Mouse (Mus musculus) forebrain, postnatal 0 days (tissue): ENCODE results near the gene Gm20696. TPM values are rescaled to one million over a fixed set of nuclear protein-coding genes. Genes with fewer than 3 reads are reported as not detected.

Source experiments
- ATAC-seq: fragments of 200-750 bp; cut with Nextera tagmentation; 2 replicates; pipeline ENCODE4 v1.8.0; 2017; ENCODE audit warnings: mild to moderate bottlenecking, moderate library complexity
- DNase-seq: peaks from one replicate; pipeline ENCODE4 v3.0.0-alpha.2; 2015
- H3K27ac ChIP-seq: fragments of 300-500 bp; sonication (generic); 2 replicates; pipeline ENCODE4 v1.5.1; 2014; ENCODE audit warnings: low read depth, mild to moderate bottlenecking, antibody characterized with exemption, low read length, moderate library complexity, mixed read lengths
- H3K27me3 ChIP-seq: fragments of 300-500 bp; sonication (generic); 2 replicates; pipeline ENCODE4 v1.6.1; 2014; ENCODE audit warnings: mild to moderate bottlenecking, low read length, mixed read lengths; ENCODE audit not compliant: insufficient read depth
- H3K36me3 ChIP-seq: fragments of 300-500 bp; sonication (generic); 2 replicates; pipeline ENCODE4 v1.6.1; 2014; ENCODE audit warnings: mild to moderate bottlenecking, moderate library complexity; ENCODE audit not compliant: insufficient read depth
- H3K4me1 ChIP-seq: fragments of 300-500 bp; sonication (generic); 2 replicates; pipeline ENCODE4 v1.6.1; 2014; ENCODE audit warnings: antibody characterized with exemption; ENCODE audit not compliant: insufficient read depth
- H3K4me2 ChIP-seq: fragments of 300-500 bp; sonication (generic); 2 replicates; pipeline ENCODE4 v1.6.1; 2014; ENCODE audit warnings: low read depth, mild to moderate bottlenecking, moderate library complexity
- H3K4me3 ChIP-seq: fragments of 300-500 bp; sonication (generic); 2 replicates; pipeline ENCODE4 v1.5.1; 2014; ENCODE audit warnings: low read depth, low read length, mixed read lengths
- H3K9ac ChIP-seq: fragments of 300-500 bp; sonication (generic); 2 replicates; pipeline ENCODE4 v1.6.1; 2014; ENCODE audit warnings: mild to moderate bottlenecking
- H3K9me3 ChIP-seq: fragments of 300-500 bp; sonication (generic); 2 replicates; pipeline ENCODE4 v1.6.1; 2016; ENCODE audit warnings: low read length
- CTCF ChIP-seq: sonication (generic); IDR thresholded peaks from 2 replicates; pipeline ENCODE4 v1.5.1; 2016; ENCODE audit warnings: antibody characterized with exemption, control low read depth, low read depth
- WGBS: fragments of 180-500 bp; shearing (Covaris S2); extraction: QIAGEN DNeasy Blood & Tissue Kit; methylation state at CpG from one replicate; pipeline ENCODE4 v1.1.7; 2014; 5-methylcytosine and 5-hydroxymethylcytosine counted together
- polyA plus RNA-seq: library from polyadenylated mRNA; unstranded; fragments of >200 nt; fragmentation: Nextera tagmentation; extraction: Ambion mirVana; gene quantifications from 2 replicates; pipeline ENCODE4 v1.2.1, GENCODE M21; 2015
- total RNA-seq: library from RNA; depleted of rRNA; stranded (reverse); fragments of >200 nt; gene quantifications from 2 replicates; pipeline ENCODE4 v1.2.3, GENCODE M21; 2014

The Gm20696 gene
- total and polyA plus RNA-seq, 2 experiments from 2014 or later: 2.2 to 2.6 TPM

GRCm38 (mm10) chr6:99402370-99402769 lies 264.2 kb downstream of the Gm20696 start:
- WGBS: 77% methylated on average over 3 of the region's 3 CpGs
- H3K4me2 ChIP-seq: no peak overlapping the region
- no peak for TF ChIP-seq CTCF
- H3K27me3 ChIP-seq: no peaks in the 10 kb centered on the region
- no peak overlapping the region for H3K9ac ChIP-seq
- no peak for DNase-seq
- ATAC-seq: no peak
- H3K36me3 ChIP-seq: no peaks in the 10 kb centered on the region
- H3K4me1 ChIP-seq: no peaks in the 10 kb centered on the region
- H3K4me3 ChIP-seq: no peak overlapping the region
- no peak overlapping the region for H3K27ac ChIP-seq
- H3K9me3 ChIP-seq: no peaks in the 10 kb centered on the region

DNA sequence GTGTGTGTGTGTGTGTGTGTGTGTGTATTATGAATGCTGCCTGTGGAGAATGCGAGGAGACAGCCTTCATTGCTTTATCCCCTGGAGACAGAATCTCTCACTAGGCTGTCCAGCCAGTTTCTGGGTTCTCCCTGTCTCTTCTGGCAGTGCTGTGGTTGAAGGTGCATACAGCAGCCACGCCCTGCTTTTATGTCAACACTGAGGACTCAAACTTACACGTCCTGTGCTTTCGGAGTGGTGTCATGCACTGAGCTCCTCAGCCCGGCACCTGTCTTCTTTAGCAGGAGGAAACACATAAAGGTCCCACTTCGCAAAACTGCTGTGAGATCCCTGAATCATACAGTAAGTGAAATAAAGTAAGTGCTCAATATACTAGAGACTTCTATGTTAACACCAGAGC lies 264.8 kb downstream of the Gm20696 start:
- Histone ChIP-seq H3K36me3 (no peaks in the 10 kb centered on the region), H3K4me1 (no peaks in the 10 kb centered on the region), H3K9ac (no peak overlapping the region), H3K27ac (no peak overlapping the region), H3K27me3 (no peaks in the 10 kb centered on the region), H3K4me2 (no peak overlapping the region), H3K9me3 (no peaks in the 10 kb centered on the region), H3K4me3 (no peak overlapping the region)
- ATAC-seq: no peak
- TF ChIP-seq CTCF: no peak
- no peak for DNase-seq
- WGBS: 81% methylated on average over 6 of the region's 6 CpGs

- ATAC-seq: no peak
- Histone ChIP-seq H3K9ac (no peak overlapping the region), H3K9me3 (no peaks in the 10 kb centered on the region), H3K4me1 (no peaks in the 10 kb centered on the region), H3K4me3 (no peak overlapping the region), H3K4me2 (no peak overlapping the region), H3K27me3 (no peaks in the 10 kb centered on the region), H3K27ac (no peak overlapping the region), H3K36me3 (no peaks in the 10 kb centered on the region)
- TF ChIP-seq CTCF: no peak
- 47% methylated on average over 2 of the region's 2 CpGs for WGBS
- no peak for DNase-seq
These were observed 265.4 kb downstream of the Gm20696 start for GRCm38 (mm10) chr6:99401211-99401610.

DNA sequence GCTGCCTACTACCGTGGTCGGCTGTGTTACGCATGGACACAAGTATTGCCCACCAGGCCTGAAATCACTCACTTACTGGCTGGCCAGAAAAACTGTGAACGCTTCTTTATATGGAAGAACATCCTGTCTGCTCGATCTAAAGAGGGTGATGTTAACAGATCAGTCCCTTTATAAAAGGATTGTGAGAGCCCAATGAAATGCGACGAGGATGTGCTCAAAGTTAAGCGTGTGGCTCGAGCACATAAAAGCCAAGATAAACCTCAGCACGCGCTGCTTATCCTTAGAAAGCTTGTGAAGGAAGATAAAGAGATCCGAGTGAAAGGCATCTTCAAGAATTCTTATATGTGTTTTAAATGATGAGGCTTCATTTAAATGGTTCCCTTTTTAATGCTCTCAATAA lies 270.9 kb downstream of the Gm20696 start:
- Histone ChIP-seq H3K9ac (no peak overlapping the region), H3K4me1 (0 out of 2 replicates have a peak, but pooled peaks cover 3% of the 10 kb centered on the region), H3K9me3 (no peaks in the 10 kb centered on the region), H3K4me2 (no peak overlapping the region), H3K4me3 (no peak overlapping the region), H3K27me3 (no peaks in the 10 kb centered on the region), H3K36me3 (no peaks in the 10 kb centered on the region), H3K27ac (no peak overlapping the region)
- ATAC-seq (no peak), DNase-seq (no peak)
- TF ChIP-seq CTCF: no peak
- 40% methylated on average over 12 of the region's 12 CpGs for WGBS

- Histone ChIP-seq H3K4me1 (0 out of 2 replicates have a peak, but pooled peaks cover 3% of the 10 kb centered on the region), H3K9ac (no peak overlapping the region), H3K4me3 (no peak overlapping the region), H3K27me3 (no peaks in the 10 kb centered on the region), H3K36me3 (no peaks in the 10 kb centered on the region), H3K4me2 (no peak overlapping the region), H3K9me3 (no peaks in the 10 kb centered on the region), H3K27ac (no peak overlapping the region)
- ATAC-seq (no peak), DNase-seq (no peak)
- no peak for TF ChIP-seq CTCF
- 69% methylated on average over 5 of the region's 5 CpGs for WGBS
These were observed 271.8 kb downstream of the Gm20696 start for GRCm38 (mm10) chr6:99394801-99395200.

GRCm38 (mm10) chr6:99392484-99392883 lies 274.1 kb downstream of the Gm20696 start:
- TF ChIP-seq CTCF: no peak
- H3K9me3 ChIP-seq: no peaks in the 10 kb centered on the region
- H3K27me3 ChIP-seq: no peaks in the 10 kb centered on the region
- ATAC-seq: no peak
- DNase-seq: no peak
- no peak overlapping the region for H3K27ac ChIP-seq
- H3K36me3 ChIP-seq: no peaks in the 10 kb centered on the region
- no peak overlapping the region for H3K9ac ChIP-seq
- no peak overlapping the region for H3K4me2 ChIP-seq
- 0 out of 2 replicates have a peak, but pooled peaks cover 5% of the 10 kb centered on the region for H3K4me1 ChIP-seq
- no peak overlapping the region for H3K4me3 ChIP-seq
- WGBS: 97% methylated on average over 6 of the region's 6 CpGs

GRCm38 (mm10) chr6:99388741-99389675 lies 277.6 kb downstream of the Gm20696 start:
- Histone ChIP-seq H3K4me3 (no peak overlapping the region), H3K36me3 (no peaks in the 10 kb centered on the region), H3K27me3 (no peaks in the 10 kb centered on the region), H3K4me1 (0 out of 2 replicates have a peak, but pooled peaks cover 3% of the 10 kb centered on the region), H3K9me3 (no peaks in the 10 kb centered on the region), H3K27ac (0 out of 2 replicates have a peak overlapping the region, but pooled peaks have one; percentile 45), H3K4me2 (no peak overlapping the region), H3K9ac (no peak overlapping the region)
- 64% methylated on average over 19 of the region's 19 CpGs for WGBS
- no peak for TF ChIP-seq CTCF
- no peak for DNase-seq
- ATAC-seq: no peak
